Mouse (Mus musculus) megakaryocyte progenitor cell, adult 5-6 weeks (primary cell): Measurements from ENCODE around the gene Gbgt1. TPM values are rescaled to one million over a fixed set of nuclear protein-coding genes. Genes with fewer than 3 reads are reported as not detected.

Source experiments
- ATAC-seq: replicated peaks from 2 replicates; pipeline ENCODE4 v1.8.0; 2016; ENCODE audit warnings: mild to moderate bottlenecking, moderate TSS enrichment, inconsistent platforms; ENCODE audit not compliant: poor library complexity
- total RNA-seq, 2 experiments: library from RNA; stranded (forward) in 1 of 2; stranded (reverse) in 1 of 2; fragments of 157-497, 149-512 nt in 1 of 2; fragments of 200-1000 nt in 1 of 2; gene quantifications; 2 replicates each; pipeline versions ENCODE4 v1.2.3 to v1.2.4; 2015 to 2017

Gene Gbgt1
- total RNA-seq, 2 experiments from 2014 or later, result not detected

- ATAC-seq, result no peak
Measured at GRCm38 (mm10) chr2:28527436-28528353, 31.0 kb downstream of the Gbgt1 start.

- ATAC-seq, result no peak
Measured at GRCm38 (mm10) chr2:28528354-28528730, 31.7 kb downstream of the Gbgt1 start.

GRCm38 (mm10) chr2:28529856-28530255 lies 33.2 kb downstream of the Gbgt1 start:
- no peak for ATAC-seq

GRCm38 (mm10) chr2:28530311-28530710 lies 33.6 kb downstream of the Gbgt1 start:
- ATAC-seq, result no peak

- peak; percentile 98 for ATAC-seq
Measured at GRCm38 (mm10) chr2:28532938-28533771, 36.5 kb downstream of the Gbgt1 start.

- no peak for ATAC-seq
Measured at GRCm38 (mm10) chr2:28533901-28534435, 37.3 kb downstream of the Gbgt1 start.

GRCm38 (mm10) chr2:28534436-28535262 lies 38.0 kb downstream of the Gbgt1 start:
- ATAC-seq, result no peak

GRCm38 (mm10) chr2:28535263-28535540 lies 38.5 kb downstream of the Gbgt1 start:
- ATAC-seq, result no peak

GRCm38 (mm10) chr2:28535650-28536049 lies 39.0 kb downstream of the Gbgt1 start:
- ATAC-seq, result no peak

GRCm38 (mm10) chr2:28536166-28536565 lies 39.5 kb downstream of the Gbgt1 start:
- ATAC-seq, result no peak

- no peak for ATAC-seq
Measured at GRCm38 (mm10) chr2:28536766-28537633, 40.3 kb downstream of the Gbgt1 start.

GRCm38 (mm10) chr2:28537634-28537920 lies 40.9 kb downstream of the Gbgt1 start:
- no peak for ATAC-seq

GRCm38 (mm10) chr2:28537995-28538816 lies 41.5 kb downstream of the Gbgt1 start:
- ATAC-seq, result no peak

GRCm38 (mm10) chr2:28538817-28539128 lies 42.1 kb downstream of the Gbgt1 start:
- no peak for ATAC-seq

GRCm38 (mm10) chr2:28539206-28539605 lies 42.5 kb downstream of the Gbgt1 start:
- no peak for ATAC-seq

GRCm38 (mm10) chr2:28539949-28540348 lies 43.3 kb downstream of the Gbgt1 start:
- peak; percentile 98 for ATAC-seq

- ATAC-seq, result no peak
Measured at GRCm38 (mm10) chr2:28540587-28541227, 44.0 kb downstream of the Gbgt1 start.

GRCm38 (mm10) chr2:28543894-28544293 lies 47.2 kb downstream of the Gbgt1 start:
- ATAC-seq, result no peak

GRCm38 (mm10) chr2:28545976-28546375 lies 49.3 kb downstream of the Gbgt1 start:
- 0 out of 2 replicates have a peak, but pooled peaks have one; percentile 36 for ATAC-seq
